Mouse (Mus musculus) bone marrow, adult 2 months (tissue): ENCODE results near the gene Ubiad1.

Experiments
- CTCF ChIP-seq: fragments of 200-500 bp; IDR thresholded peaks from 2 replicates; pipeline ENCODE4 v1.5.1; 2011; ENCODE audit warnings: low read length, control low read depth; ENCODE audit not compliant: control insufficient read depth, insufficient read depth
- POLR2A ChIP-seq: fragments of 200-500 bp; IDR thresholded peaks from 2 replicates; pipeline ENCODE4 v1.6.1; 2011; ENCODE audit warnings: low read depth, mild to moderate bottlenecking, control low read depth, low read length, borderline replicate concordance; ENCODE audit not compliant: control insufficient read depth

DNA sequence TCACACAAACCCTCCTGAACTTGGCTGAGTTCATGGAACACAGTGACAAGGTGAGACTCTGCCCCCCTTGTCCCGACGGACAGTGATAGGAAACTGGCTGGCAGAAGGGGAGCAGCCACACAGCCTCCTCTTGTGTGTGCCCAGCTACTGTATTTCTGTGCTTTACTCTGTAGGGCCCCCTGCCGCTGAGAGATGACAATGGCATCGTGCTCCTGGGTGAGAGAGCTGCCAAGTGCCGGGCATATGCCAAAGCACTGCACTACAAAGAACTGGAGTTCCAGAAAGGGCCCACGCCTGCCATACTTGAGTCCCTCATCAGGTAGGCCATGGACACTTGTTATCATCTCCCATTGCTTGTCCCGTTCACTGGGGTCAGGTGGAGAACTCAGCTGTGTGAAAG, 46.9 kb upstream of the Ubiad1 start:
- TF ChIP-seq CTCF (no peak), POLR2A (no peak)
